Mouse (Mus musculus) forebrain, embryonic 10.5 days (tissue): ENCODE measurements around the gene Gm49673. TPM values are rescaled to one million over a fixed set of nuclear protein-coding genes. Genes with fewer than 3 reads are reported as not detected.
"Not testable (repeated sequence)": the region's sequence is repeated elsewhere in the genome, so short reads cannot be mapped to it uniquely, and the experiment has no call there.

Experiments used
- DNase-seq: peaks from one replicate; pipeline ENCODE4 v3.0.0-alpha.2; 2017; ENCODE audit warnings: low spot score; ENCODE audit errors: extremely low spot score
- H3K27ac ChIP-seq: fragments of 300-500 bp; sonication (generic); 2 replicates; pipeline ENCODE4 v1.5.1; 2016; ENCODE audit warnings: mild to moderate bottlenecking
- H3K27me3 ChIP-seq: fragments of 300-500 bp; sonication (generic); 2 replicates; pipeline ENCODE4 v1.6.1; 2016; ENCODE audit warnings: mild to moderate bottlenecking; ENCODE audit not compliant: poor library complexity, severe bottlenecking
- H3K36me3 ChIP-seq: fragments of 300-500 bp; sonication (generic); replicated peaks from 2 replicates; pipeline ENCODE4 v1.6.1; 2016; ENCODE audit warnings: mild to moderate bottlenecking, moderate library complexity
- H3K4me1 ChIP-seq: fragments of 300-500 bp; sonication (generic); 2 replicates; pipeline ENCODE4 v1.6.1; 2016
- H3K4me3 ChIP-seq: fragments of 300-500 bp; sonication (generic); 2 replicates; pipeline ENCODE4 v1.5.1; 2016; ENCODE audit warnings: mild to moderate bottlenecking, moderate library complexity
- H3K9me3 ChIP-seq: fragments of 300-500 bp; sonication (generic); 2 replicates; pipeline ENCODE4 v1.6.1; 2016; ENCODE audit warnings: mild to moderate bottlenecking, moderate library complexity
- WGBS: fragments of 180-500 bp; shearing (Covaris S2); methylation state at CpG from one replicate; pipeline ENCODE4 v1.1.7; 2016; 5-methylcytosine and 5-hydroxymethylcytosine counted together
- polyA plus RNA-seq: library from polyadenylated mRNA; unstranded; fragments of >200 nt; fragmentation: Nextera tagmentation; extraction: Ambion mirVana; gene quantifications from 2 replicates; pipeline ENCODE4 v1.2.1, GENCODE M21; 2016

The Gm49673 gene
- polyA plus RNA-seq, 1 experiment from 2014 or later = 0.22 TPM

- H3K27me3 ChIP-seq, H3K36me3 ChIP-seq, DNase-seq, H3K27ac ChIP-seq, H3K4me3 ChIP-seq, H3K4me1 ChIP-seq, H3K9me3 ChIP-seq: not testable (repeated sequence)
- WGBS = 100% methylated on average over 2 of the region's 6 CpGs
These were observed 23.0 kb downstream of the Gm49673 start for GRCm38 (mm10) chr17:8124586-8124985.

GRCm38 (mm10) chr17:8122974-8123373 lies 24.6 kb downstream of the Gm49673 start:
- not testable (repeated sequence) for H3K36me3 ChIP-seq, DNase-seq, H3K4me3 ChIP-seq, H3K27me3 ChIP-seq, H3K4me1 ChIP-seq, H3K27ac ChIP-seq, H3K9me3 ChIP-seq
- no CpG with 5 or more reads among the region's 3 CpGs for WGBS

- H3K36me3 ChIP-seq, H3K4me1 ChIP-seq, H3K27ac ChIP-seq, H3K27me3 ChIP-seq, H3K9me3 ChIP-seq, DNase-seq, H3K4me3 ChIP-seq: not testable (repeated sequence)
- WGBS = no CpG with 5 or more reads among the region's 6 CpGs
These were observed 30.7 kb downstream of the Gm49673 start for GRCm38 (mm10) chr17:8116928-8117327.

- DNase-seq, H3K9me3 ChIP-seq: not testable (repeated sequence)
- 85% methylated on average over 8 of the region's 11 CpGs for WGBS
These were observed 31.2 kb downstream of the Gm49673 start for GRCm38 (mm10) chr17:8116378-8116777.

GRCm38 (mm10) chr17:8112199-8112598 lies 35.4 kb downstream of the Gm49673 start:
- H3K27me3 ChIP-seq, H3K4me3 ChIP-seq, H3K36me3 ChIP-seq, H3K4me1 ChIP-seq, DNase-seq, H3K9me3 ChIP-seq, H3K27ac ChIP-seq: not testable (repeated sequence)
- no CpG with 5 or more reads among the region's 1 CpGs for WGBS

More at GRCm38 (mm10) chr17:8116378-8116777, 31.2 kb downstream of the Gm49673 start:
- H3K27ac ChIP-seq, H3K27me3 ChIP-seq, H3K4me3 ChIP-seq, H3K36me3 ChIP-seq, H3K4me1 ChIP-seq: not testable (repeated sequence)

GRCm38 (mm10) chr17:8101297-8101609 lies 46.3 kb downstream of the Gm49673 start:
- H3K27ac ChIP-seq, DNase-seq: not testable (repeated sequence)
- WGBS = 26% methylated on average over 3 of the region's 6 CpGs

GRCm38 (mm10) chr17:8100405-8101296 lies 46.9 kb downstream of the Gm49673 start:
- not testable (repeated sequence) for H3K27ac ChIP-seq, H3K4me3 ChIP-seq, H3K27me3 ChIP-seq, H3K36me3 ChIP-seq, DNase-seq, H3K9me3 ChIP-seq, H3K4me1 ChIP-seq
- WGBS = 36% methylated on average over 8 of the region's 26 CpGs

More at GRCm38 (mm10) chr17:8101297-8101609, 46.3 kb downstream of the Gm49673 start:
- H3K4me1 ChIP-seq, H3K36me3 ChIP-seq, H3K27me3 ChIP-seq, H3K9me3 ChIP-seq, H3K4me3 ChIP-seq: not testable (repeated sequence)

GRCm38 (mm10) chr17:8096199-8096598 lies 51.4 kb downstream of the Gm49673 start:
- not testable (repeated sequence) for H3K27ac ChIP-seq, H3K36me3 ChIP-seq, H3K27me3 ChIP-seq, H3K4me3 ChIP-seq, H3K9me3 ChIP-seq, H3K4me1 ChIP-seq, DNase-seq
- 82% methylated on average over 4 of the region's 5 CpGs for WGBS

GRCm38 (mm10) chr17:8095653-8096052 lies 51.9 kb downstream of the Gm49673 start:
- not testable (repeated sequence) for H3K4me1 ChIP-seq, H3K4me3 ChIP-seq, H3K27me3 ChIP-seq, H3K36me3 ChIP-seq, H3K27ac ChIP-seq, DNase-seq, H3K9me3 ChIP-seq
- WGBS = 52% methylated on average over 3 of the region's 5 CpGs

GRCm38 (mm10) chr17:8092537-8093526 lies 54.8 kb downstream of the Gm49673 start:
- not testable (repeated sequence) for H3K9me3 ChIP-seq, H3K4me3 ChIP-seq, H3K36me3 ChIP-seq, H3K4me1 ChIP-seq, H3K27me3 ChIP-seq, H3K27ac ChIP-seq, DNase-seq
- WGBS = 69% methylated on average over 4 of the region's 18 CpGs

GRCm38 (mm10) chr17:8091320-8091719 lies 56.3 kb downstream of the Gm49673 start:
- WGBS = 90% methylated on average over 14 of the region's 14 CpGs
- not testable (repeated sequence) for H3K27ac ChIP-seq, H3K27me3 ChIP-seq, H3K9me3 ChIP-seq, H3K4me1 ChIP-seq, H3K4me3 ChIP-seq, DNase-seq, H3K36me3 ChIP-seq

- not testable (repeated sequence) for H3K36me3 ChIP-seq, H3K4me3 ChIP-seq, H3K27ac ChIP-seq, H3K27me3 ChIP-seq, DNase-seq, H3K9me3 ChIP-seq, H3K4me1 ChIP-seq
- 97% methylated on average over 2 of the region's 2 CpGs for WGBS
These were observed 77.7 kb downstream of the Gm49673 start for GRCm38 (mm10) chr17:8069847-8070246.

- not testable (repeated sequence) for H3K9me3 ChIP-seq, H3K27me3 ChIP-seq, H3K4me3 ChIP-seq, H3K4me1 ChIP-seq, DNase-seq, H3K27ac ChIP-seq, H3K36me3 ChIP-seq
- WGBS = 68% methylated on average over 2 of the region's 3 CpGs
These were observed 90.9 kb downstream of the Gm49673 start for GRCm38 (mm10) chr17:8056637-8057138.
